Mouse (Mus musculus): Measurements from ENCODE around the gene Faf1. TPM values are rescaled to one million over a fixed set of nuclear protein-coding genes. Genes with fewer than 3 reads are reported as not detected.

The Faf1 gene
- polyA plus RNA-seq, 1 experiment = 17.9 TPM

- Histone ChIP-seq H3K36me3 (ENCODE audit: control insufficient read depth, insufficient read depth, low read length) (no peaks in the 10 kb centered on the region), H3K4me3 (ENCODE audit: control insufficient read depth, low read depth, low read length) (no peak overlapping the region), H3K4me1 (ENCODE audit: control insufficient read depth, insufficient read depth, low read length) (no peaks in the 10 kb centered on the region), H3K27ac (ENCODE audit: control insufficient read depth, insufficient read depth, low read depth, low read length) (no peak overlapping the region), H3K27me3 (ENCODE audit: control insufficient read depth, insufficient read depth, low read length) (no peaks in the 10 kb centered on the region)
- TF ChIP-seq POLR2A (IDR thresholded peaks at IDR 0.05; ENCODE audit: control insufficient read depth, low read depth, low read length) = no peak
- no peak for TF ChIP-seq CTCF (IDR thresholded peaks at IDR 0.05; ENCODE audit: control insufficient read depth, insufficient read depth, insufficient replicate concordance, low read depth, low read length)
These were observed 272.9 kb downstream of the Faf1 start for GRCm38 (mm10) chr4:109949307-109949706.

- H3K4me3 ChIP-seq (ENCODE audit: control insufficient read depth, low read depth, low read length) = no peak overlapping the region
- H3K36me3 ChIP-seq (ENCODE audit: control insufficient read depth, insufficient read depth, low read length) = no peaks in the 10 kb centered on the region
- TF ChIP-seq CTCF (IDR thresholded peaks at IDR 0.05; ENCODE audit: control insufficient read depth, insufficient read depth, insufficient replicate concordance, low read depth, low read length) (no peak), POLR2A (IDR thresholded peaks at IDR 0.05; ENCODE audit: control insufficient read depth, low read depth, low read length) (no peak)
- no peaks in the 10 kb centered on the region for H3K27me3 ChIP-seq (ENCODE audit: control insufficient read depth, insufficient read depth, low read length)
- no peaks in the 10 kb centered on the region for H3K4me1 ChIP-seq (ENCODE audit: control insufficient read depth, insufficient read depth, low read length)
- H3K27ac ChIP-seq (ENCODE audit: control insufficient read depth, insufficient read depth, low read depth, low read length) = no peak overlapping the region
These were observed 277.1 kb downstream of the Faf1 start for GRCm38 (mm10) chr4:109953509-109953908.

- H3K27ac ChIP-seq (ENCODE audit: control insufficient read depth, insufficient read depth, low read depth, low read length) = no peak overlapping the region
- no peaks in the 10 kb centered on the region for H3K27me3 ChIP-seq (ENCODE audit: control insufficient read depth, insufficient read depth, low read length)
- no peak overlapping the region for H3K4me3 ChIP-seq (ENCODE audit: control insufficient read depth, low read depth, low read length)
- TF ChIP-seq CTCF (IDR thresholded peaks at IDR 0.05; ENCODE audit: control insufficient read depth, insufficient read depth, insufficient replicate concordance, low read depth, low read length) (no peak), POLR2A (IDR thresholded peaks at IDR 0.05; ENCODE audit: control insufficient read depth, low read depth, low read length) (no peak)
- H3K36me3 ChIP-seq (ENCODE audit: control insufficient read depth, insufficient read depth, low read length) = no peaks in the 10 kb centered on the region; the same call in 1 of the 2 replicates
- H3K4me1 ChIP-seq (ENCODE audit: control insufficient read depth, insufficient read depth, low read length) = no peaks in the 10 kb centered on the region
These were observed 284.0 kb downstream of the Faf1 start for GRCm38 (mm10) chr4:109960201-109960935.

- no peaks in the 10 kb centered on the region for H3K4me1 ChIP-seq (ENCODE audit: control insufficient read depth, insufficient read depth, low read length)
- H3K4me3 ChIP-seq (ENCODE audit: control insufficient read depth, low read depth, low read length) = no peak overlapping the region
- H3K36me3 ChIP-seq (ENCODE audit: control insufficient read depth, insufficient read depth, low read length) = no peaks in the 10 kb centered on the region; the same call in 1 of the 2 replicates
- H3K27me3 ChIP-seq (ENCODE audit: control insufficient read depth, insufficient read depth, low read length) = no peaks in the 10 kb centered on the region
- TF ChIP-seq POLR2A (IDR thresholded peaks at IDR 0.05; ENCODE audit: control insufficient read depth, low read depth, low read length) = no peak
- H3K27ac ChIP-seq (ENCODE audit: control insufficient read depth, insufficient read depth, low read depth, low read length) = no peak overlapping the region
These were observed 287.3 kb downstream of the Faf1 start for GRCm38 (mm10) chr4:109963570-109964279.

- TF ChIP-seq CTCF (IDR thresholded peaks at IDR 0.05; ENCODE audit: control insufficient read depth, insufficient read depth, insufficient replicate concordance, low read depth, low read length) (no peak), POLR2A (IDR thresholded peaks at IDR 0.05; ENCODE audit: control insufficient read depth, low read depth, low read length) (no peak)
- Histone ChIP-seq H3K36me3 (ENCODE audit: control insufficient read depth, insufficient read depth, low read length) (no peaks in the 10 kb centered on the region), H3K27me3 (ENCODE audit: control insufficient read depth, insufficient read depth, low read length) (no peaks in the 10 kb centered on the region), H3K27ac (ENCODE audit: control insufficient read depth, insufficient read depth, low read depth, low read length) (no peak overlapping the region), H3K4me1 (ENCODE audit: control insufficient read depth, insufficient read depth, low read length) (peaks cover 3% of the 10 kb centered on the region), H3K4me3 (ENCODE audit: control insufficient read depth, low read depth, low read length) (no peak overlapping the region)
These were observed 293.2 kb downstream of the Faf1 start for GRCm38 (mm10) chr4:109969561-109969960.

GRCm38 (mm10) chr4:109973991-109974654 is 297.7 kb downstream of the Faf1 start:
- H3K4me3 ChIP-seq (ENCODE audit: control insufficient read depth, low read depth, low read length) = no peak overlapping the region; the same call in 1 of the 2 replicates
- H3K27me3 ChIP-seq (ENCODE audit: control insufficient read depth, insufficient read depth, low read length) = no peaks in the 10 kb centered on the region; the same call in 1 of the 2 replicates
- peaks cover 35% of the 10 kb centered on the region for H3K4me1 ChIP-seq (ENCODE audit: control insufficient read depth, insufficient read depth, low read length)
- H3K27ac ChIP-seq (ENCODE audit: control insufficient read depth, insufficient read depth, low read depth, low read length) = no peak overlapping the region
- no peaks in the 10 kb centered on the region for H3K36me3 ChIP-seq (ENCODE audit: control insufficient read depth, insufficient read depth, low read length)
- TF ChIP-seq POLR2A (IDR thresholded peaks at IDR 0.05; ENCODE audit: control insufficient read depth, low read depth, low read length) (no peak), CTCF (IDR thresholded peaks at IDR 0.05; ENCODE audit: control insufficient read depth, insufficient read depth, insufficient replicate concordance, low read depth, low read length) (no peak)
